Mouse (Mus musculus): ENCODE results near the gene Fkbp9. TPM values are rescaled to one million over a fixed set of nuclear protein-coding genes. Genes with fewer than 3 reads are reported as not detected.
"Not testable (repeated sequence)": the region's sequence is repeated elsewhere in the genome, so short reads cannot be mapped to it uniquely, and the experiment has no call there.

The Fkbp9 gene
- polyA plus RNA-seq, 1 experiment from 2014 or later: 29.0 TPM

DNA sequence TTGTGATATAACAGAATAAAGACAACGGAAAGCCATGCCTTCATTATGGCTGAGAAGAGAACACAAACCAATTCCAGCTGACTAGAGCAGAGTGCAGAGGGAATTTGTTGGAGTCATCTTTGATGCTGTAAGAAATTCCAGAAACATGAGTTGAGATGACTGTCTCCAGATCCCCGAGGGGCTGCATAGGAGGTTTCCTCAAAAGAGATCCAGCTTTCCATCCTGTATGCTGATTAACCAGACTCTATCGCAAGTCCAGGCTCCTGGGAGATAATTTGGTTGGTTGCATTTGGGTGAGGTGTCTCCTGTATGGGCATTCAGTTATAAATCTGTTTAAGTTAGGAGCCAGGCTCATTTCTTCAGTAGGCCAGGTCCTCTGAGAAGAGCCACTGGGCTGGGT, 5.8 kb downstream of the Fkbp9 start:
- no peak for DNase-seq (ENCODE audit: low spot score)

DNA sequence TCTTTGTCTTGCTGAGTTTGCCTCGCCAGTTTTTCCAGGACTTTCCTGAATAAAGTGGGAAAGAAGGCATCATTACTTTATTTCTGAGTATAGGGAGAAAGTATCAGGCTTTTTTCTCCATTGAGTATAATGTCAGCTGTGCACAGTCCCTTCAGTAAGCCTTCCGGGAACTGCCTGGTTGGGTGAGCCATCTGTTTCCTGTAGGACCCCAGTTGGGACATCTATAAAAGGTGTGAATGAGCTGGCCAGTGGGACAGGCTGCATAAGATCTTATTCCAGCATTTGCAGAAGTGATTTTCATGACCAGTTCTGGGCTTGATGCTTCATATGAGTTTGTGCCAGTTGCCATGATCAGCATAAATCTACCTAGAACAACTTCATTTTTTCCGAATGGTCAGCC, 11.4 kb downstream of the Fkbp9 start:
- DNase-seq (ENCODE audit: low spot score): no peak

DNA sequence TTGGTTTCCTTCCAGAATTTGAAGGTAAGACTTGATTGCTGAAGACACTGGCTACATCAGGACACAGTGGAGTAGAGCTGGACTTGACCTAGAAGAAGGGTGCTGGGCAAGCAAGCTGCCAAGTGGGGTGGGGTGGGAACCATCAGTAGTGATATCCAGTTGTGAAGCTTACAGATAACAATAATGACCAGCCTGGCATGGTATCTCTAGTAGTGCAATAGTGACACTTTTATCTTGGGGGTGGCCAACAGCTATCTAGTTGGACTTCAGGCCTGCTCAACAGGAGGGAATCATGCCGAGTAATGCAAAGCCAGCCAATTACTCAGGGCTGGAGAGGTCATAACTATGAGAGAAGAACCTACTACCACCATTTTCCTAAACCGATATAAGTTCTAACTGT, 12.5 kb downstream of the Fkbp9 start:
- no peak for DNase-seq (ENCODE audit: low spot score)

DNA sequence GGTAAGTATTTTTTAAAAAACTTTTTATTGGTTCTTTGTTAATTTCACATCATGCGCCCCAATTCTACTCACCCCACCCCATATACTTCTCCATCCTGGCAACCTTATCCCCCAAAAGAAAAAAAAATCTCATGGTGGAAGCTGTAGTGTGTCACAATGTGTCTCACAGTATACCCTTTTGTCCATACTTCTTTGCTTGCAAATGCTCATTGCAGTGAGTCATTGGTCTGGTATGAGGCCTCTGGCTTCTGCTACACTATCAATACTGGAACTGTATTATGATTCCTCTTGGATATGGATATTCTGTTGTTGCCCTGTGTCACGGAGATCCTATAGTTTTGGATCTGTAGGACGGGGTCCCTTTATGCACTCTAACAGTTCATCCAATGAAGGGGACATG, 17.1 kb downstream of the Fkbp9 start:
- no peak for DNase-seq (ENCODE audit: low spot score)

DNA sequence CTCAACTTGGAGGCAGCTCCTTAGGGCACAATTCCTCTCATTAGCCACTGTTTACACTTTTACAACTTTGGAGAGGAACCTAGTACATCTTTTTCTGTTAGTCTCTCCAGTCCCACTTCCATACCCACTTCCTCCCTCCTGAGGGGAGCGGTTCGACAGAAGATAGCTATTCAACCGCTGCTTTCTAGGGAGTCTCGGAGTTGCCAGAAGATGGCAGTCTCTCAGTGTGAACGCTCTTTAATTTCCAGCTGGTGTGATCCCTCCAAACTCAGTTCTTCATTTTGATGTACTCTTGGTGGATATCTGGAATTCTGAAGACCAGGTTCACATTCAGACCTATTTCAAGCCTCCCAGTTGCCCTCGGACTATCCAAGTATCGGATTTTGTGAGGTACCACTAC, 18.5 kb downstream of the Fkbp9 start:
- DNase-seq (ENCODE audit: low spot score): no peak

DNA sequence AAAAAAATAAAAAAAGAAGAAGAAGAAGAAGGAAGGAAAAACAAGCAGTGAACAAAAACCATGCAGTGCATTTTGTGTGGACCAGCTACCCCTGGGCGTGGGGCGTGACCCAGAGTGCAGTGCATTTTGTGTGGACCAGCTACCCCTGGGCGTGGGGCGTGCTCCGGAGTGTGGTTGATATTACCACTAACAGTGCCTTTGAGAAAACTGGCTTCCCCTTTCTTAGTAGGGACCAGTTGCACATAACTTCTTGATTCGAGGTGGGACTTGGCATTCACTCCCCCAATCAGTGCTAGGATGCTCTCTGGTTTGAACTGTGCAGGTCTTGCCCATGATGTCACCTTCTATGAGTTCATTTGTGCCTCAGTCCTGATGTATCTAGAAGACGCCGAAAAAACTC, 22.9 kb downstream of the Fkbp9 start:
- DNase-seq (ENCODE audit: low spot score): no peak

DNA sequence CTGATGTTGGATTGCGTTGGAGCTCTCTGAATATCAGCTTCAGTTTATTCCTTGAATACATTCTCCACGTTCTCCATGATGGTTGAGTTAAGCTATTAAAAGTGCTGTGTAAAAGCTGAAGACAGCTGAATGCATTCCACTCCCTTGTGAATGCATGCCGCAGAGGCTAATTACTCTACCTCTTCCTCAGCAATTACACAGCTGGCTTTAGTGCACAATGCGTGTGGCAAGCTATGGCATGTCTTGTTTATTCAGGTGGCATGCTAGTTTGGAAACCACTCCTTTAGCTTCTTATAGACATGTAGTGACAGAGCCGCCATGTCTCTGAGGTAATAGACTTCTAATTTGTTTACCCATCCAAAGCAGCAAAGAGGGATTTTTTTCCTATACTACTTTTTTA, 24.9 kb downstream of the Fkbp9 start:
- no peak for DNase-seq (ENCODE audit: low spot score)

DNA sequence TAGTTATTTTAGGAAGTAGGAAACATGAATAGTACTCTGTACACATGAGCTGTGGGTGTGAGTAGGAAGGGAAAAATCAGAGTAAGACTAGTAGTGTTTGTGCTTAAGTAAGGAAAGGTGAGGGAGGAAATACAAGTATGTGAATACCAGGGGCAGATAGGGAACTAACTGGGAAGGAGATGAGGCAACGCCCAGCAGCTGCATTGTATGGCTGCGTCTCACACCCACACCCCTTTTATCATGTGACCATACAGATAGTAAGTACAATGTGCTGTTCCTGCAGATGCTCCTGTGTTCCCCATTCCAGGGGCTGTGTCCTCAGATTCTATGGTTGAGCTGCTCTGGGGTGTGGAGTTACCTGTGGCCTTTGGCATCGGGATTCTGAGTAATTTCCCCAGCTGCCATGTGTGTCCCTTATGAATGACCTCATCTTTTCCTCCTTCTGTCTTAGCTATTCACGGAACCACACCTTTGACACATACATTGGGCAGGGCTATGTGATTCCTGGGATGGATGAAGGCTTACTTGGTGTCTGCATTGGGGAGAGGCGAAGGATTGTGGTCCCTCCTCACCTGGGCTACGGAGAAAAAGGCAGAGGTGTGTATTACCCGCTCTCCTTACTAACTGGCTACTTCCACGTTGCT, 28.5 kb downstream of the Fkbp9 start:
- DNase-seq (ENCODE audit: low spot score): no peak

DNA sequence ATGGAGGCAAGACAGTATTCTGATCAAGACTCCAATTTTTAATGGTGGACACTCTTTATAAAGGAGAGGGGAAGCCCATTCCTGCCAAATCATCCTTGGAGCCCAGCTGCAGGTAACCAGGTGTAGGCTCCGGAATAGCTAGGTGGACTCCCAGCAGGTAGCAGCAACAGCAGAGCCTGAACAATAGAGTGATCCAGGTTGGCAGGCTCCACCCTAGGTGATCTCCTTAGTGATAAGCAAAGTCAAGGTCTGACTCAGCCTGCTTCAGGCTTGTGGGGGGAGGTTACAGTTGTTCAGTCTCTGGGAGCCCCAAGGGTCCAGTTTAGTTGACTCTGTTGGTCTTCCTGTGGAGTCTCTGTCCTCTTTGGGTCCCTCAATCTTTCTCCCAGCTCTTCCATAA, 35.0 kb downstream of the Fkbp9 start:
- DNase-seq (ENCODE audit: low spot score): not testable (repeated sequence)

DNA sequence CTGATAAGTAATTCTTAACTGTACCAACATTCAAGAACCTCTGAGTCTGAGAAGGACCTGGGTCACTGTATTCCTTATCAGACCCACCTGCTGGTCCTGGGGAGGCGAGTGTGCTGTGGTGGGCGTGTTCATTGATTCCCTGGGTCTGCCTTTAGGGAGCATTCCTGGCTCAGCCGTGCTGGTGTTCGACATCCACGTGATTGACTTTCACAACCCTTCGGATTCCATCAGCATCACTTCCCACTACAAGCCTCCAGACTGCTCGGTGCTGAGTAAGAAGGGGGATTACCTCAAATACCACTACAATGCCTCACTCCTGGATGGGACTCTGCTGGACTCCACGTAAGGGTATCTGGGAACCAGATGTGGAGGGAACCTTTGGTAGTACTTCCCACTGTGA, 36.7 kb downstream of the Fkbp9 start:
- DNase-seq (ENCODE audit: low spot score): no peak

DNA sequence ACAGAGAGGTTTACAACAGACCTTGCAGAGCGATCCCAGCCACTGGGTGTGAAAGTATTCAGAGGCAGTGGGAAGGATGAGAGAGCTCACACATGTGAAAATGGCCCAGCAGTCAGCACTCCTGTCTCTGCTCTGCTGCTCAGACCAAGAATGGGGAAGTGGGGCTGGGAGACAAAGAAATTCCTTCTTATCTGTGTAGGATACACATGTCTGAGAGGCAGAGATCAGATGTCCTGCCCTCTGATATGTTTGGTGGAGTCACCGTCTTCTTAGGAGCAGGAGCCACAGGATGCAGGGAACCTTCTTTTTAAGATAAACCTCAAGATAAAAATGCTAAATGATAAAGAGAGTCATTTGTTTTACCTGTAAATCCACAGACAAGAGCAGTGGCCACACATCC, 38.2 kb downstream of the Fkbp9 start:
- DNase-seq (ENCODE audit: low spot score): no peak

DNA sequence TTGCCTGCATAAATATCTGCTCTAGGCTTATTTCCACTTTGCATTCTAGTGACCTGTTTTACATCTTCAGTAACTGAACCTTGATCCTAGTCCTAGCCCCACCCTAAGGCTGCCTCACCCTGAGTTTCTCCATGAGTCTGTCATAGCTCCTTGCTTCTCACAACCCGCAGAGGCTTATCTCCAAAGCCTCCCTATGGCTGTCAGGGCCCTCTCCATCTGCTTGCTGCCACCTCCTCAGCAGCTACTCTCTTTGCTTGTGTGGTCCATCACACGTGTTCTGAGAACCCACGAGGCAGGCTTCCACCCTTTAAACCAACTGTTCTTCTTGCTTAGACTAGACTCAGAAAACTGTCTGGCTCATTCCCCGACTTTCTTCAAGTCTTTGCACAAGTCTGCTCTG, 45.0 kb downstream of the Fkbp9 start:
- no peak for DNase-seq (ENCODE audit: low spot score)

DNA sequence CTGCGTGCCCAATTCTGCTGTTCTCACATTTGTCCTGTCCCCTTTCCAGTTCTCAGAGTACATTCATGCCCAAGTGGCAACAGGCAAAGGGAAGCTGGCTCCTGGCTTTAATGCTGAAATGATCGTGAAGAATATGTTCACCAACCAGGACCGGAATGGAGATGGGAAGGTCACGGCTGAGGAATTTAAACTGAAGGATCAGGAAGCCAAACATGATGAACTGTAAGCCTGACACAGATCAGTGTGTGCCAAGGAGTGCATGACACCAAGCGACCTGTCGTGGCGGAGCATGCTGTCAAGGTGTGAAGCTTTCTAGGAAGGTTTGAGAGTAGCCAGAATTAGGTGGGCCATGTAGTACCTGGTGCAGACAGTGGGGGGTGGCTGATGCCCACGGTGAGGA, 46.1 kb downstream of the Fkbp9 start:
- no peak for DNase-seq (ENCODE audit: low spot score)

DNA sequence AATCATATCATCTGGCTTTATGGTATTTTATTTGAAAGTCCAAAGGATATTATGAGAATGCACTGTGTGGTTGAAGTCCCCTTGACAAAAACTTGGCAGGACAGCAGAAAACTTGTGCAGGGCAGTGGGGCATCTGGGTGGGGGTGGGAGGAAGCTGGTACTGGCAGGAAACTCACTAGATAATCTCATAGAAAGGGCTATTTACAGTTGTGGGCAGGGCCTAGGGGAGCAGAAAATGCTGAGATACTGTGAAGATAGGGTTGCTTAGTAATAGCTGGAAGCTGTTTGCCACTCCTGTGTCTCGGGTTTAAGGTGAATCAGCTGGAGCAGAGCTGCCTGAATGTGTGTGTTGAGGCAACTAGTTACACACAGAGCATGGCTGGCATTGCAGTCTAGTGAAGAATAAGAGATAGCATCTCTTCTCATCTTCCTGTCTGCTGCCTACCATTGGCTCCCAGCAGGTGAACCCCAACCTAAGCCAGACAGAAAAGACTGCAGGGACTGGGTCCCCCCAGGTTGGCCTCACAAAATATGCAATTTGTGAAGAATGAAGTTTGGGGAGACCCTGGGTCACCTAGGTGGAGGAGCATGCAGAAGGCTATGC, 47.6 kb downstream of the Fkbp9 start:
- DNase-seq (ENCODE audit: low spot score): no peak

DNA sequence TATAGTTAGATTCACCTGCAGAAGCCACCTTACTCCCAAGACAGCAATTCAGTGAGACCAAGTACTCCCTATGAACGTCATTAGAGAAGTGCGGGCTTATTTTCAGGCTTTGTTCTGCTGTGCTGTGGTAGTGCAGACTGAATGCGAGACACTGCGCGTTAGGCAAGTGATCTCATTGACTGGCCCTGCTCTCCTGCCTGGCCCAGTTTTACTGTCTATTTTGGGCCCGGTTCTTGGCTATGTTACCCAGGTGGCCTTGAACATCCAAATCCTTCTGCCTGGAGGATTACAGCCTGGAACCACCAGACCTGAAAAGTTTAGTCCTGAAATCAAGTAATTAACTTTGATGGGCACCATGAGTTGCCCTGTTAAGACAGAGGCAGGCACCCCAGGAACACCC, 56.7 kb downstream of the Fkbp9 start:
- DNase-seq (ENCODE audit: low spot score): no peak

DNA sequence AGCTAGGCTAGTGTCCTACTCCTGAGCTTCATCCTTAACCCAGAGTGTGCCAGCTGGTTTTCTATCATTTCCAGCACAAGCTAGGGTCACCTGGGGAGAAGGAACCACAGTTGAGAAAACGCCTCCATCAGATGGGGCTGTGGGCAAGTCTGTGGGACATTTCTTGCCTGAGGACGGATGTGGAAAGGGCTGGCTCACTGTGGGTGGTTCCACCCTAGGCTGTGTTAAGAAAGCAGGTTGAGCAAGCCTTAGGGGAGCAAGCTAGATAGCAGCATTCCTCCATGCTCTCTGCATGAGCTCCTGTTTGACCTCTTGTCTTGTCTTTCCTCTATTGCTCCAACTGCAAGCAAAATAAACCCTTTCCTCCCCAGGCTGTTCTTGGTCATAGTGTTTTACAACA, 58.9 kb downstream of the Fkbp9 start:
- DNase-seq (ENCODE audit: low spot score): no peak

DNA sequence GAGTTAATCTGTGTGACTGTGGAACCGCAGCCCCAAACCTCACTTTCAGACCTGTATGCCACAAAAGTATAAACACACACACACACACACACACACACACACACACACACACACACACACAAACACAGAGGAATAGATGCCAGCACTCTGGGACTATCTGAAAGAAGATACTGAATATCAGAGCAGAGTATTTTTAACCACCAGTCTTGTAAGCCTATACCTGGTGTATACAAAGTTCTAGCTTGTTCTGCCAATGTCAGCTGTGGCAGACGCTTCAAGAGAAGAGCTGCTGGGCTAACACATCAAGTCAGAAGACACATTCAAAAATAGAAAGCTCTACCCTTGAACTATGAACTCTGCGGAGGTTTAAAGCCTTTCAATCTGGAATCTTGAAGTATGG, 67.7 kb downstream of the Fkbp9 start:
- no peak for DNase-seq (ENCODE audit: low spot score)

DNA sequence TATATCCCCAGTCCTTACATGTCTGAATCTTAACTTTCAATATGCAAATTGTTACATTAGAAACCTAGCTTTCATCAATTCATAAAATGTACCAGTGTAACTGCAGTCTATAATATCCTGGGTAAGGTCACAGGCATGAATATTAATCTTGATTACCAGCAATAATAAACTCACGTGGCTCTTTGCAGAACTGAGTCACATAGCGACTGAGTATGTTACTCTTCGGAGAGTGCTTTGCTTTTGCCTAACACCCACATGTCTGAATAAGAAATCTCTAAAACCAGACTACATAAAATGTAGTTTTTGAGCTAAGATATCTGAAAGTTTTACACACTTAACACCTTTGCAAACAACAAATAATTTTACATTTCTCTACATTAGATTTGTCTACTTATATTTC, 69.5 kb downstream of the Fkbp9 start:
- DNase-seq (ENCODE audit: low spot score): no peak

DNA sequence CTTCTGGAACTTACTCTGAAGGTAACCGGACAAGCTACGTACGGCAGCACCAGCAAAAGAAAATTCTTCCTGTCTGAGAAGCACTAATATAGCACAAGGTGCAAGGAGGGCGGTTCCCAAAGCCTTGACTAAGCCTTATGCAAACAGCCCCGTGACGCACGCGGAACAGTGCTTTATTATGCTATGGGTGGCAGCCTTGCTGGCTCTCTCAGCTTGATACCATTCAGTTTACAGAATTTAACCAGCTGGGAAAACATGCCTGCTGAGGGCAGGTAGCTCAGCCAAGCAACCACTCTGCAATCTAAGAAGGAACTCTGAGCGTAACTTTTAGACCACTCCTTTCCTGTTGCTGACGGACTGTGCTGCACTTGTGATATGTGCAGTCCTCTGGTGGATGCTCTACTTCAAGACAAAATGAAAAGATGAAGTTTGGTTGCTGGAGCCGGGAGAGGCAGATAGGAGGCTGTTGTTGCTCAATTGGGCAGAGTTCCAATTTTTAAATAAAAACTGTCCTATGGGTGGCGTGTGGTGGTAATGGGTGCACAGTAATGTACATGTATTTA, 70.0 kb downstream of the Fkbp9 start:
- peak; percentile 46 for DNase-seq (ENCODE audit: low spot score)

DNA sequence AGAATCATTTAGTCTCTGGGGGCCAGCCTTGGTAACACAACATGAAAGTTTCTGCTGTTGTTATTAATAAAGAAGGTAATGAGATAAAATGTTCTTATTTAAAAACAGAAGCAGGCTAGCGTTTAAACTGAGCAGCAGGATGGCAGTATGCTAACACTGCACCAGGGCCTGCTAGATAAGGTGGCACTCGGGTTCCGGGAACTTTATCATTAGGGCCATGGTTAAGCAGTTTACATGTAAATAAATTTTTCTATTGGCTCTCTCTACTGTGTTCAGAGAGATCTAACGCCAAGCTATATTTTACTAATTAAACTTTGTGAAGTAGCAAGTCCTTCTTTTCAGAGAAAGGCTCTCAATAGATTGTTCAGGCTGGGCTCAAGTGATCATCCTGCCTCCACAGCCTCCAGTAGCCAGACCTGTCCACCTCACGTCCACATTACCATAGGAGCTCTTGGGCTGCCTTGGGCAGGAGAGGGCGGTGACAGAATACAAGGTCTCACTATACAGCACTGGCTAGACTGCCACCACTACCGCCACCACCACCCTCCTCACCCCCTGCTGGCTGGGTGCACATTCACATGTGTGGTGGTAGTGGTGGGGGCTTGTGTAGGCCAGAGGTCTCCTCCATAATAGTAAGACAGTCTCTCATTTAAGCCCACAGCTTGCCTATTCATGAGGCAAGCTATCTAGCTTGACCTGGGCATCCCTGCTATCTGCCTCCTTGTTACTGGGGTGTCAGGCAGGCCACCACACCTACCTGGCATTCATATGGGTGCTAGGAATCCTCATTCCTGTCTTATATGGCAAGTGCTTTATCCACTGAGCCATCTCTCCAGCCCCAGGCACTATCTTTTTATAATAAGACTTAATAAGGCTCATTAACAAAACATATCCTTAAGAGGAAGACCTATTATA, 71.0 kb downstream of the Fkbp9 start:
- no peak for DNase-seq (ENCODE audit: low spot score)

DNA sequence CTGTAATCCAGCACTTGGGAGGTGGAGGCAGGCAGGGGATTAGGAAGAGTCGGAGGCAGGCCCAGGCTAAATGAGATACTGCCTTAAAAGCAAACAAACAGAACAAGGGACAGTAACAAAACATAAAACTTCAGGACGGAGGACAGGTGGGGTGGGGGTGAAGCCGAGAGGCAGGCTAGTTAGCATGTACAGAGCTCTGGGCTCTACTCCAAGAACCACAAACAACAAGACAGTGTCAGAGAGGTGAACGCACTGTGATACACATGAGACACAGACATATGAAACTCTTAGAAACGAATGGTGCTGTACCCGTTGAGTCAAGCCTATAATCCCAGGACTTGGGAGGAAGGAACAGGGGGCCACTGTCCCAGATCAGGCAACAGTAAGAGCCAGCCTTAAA, 72.0 kb downstream of the Fkbp9 start:
- no peak for DNase-seq (ENCODE audit: low spot score)

DNA sequence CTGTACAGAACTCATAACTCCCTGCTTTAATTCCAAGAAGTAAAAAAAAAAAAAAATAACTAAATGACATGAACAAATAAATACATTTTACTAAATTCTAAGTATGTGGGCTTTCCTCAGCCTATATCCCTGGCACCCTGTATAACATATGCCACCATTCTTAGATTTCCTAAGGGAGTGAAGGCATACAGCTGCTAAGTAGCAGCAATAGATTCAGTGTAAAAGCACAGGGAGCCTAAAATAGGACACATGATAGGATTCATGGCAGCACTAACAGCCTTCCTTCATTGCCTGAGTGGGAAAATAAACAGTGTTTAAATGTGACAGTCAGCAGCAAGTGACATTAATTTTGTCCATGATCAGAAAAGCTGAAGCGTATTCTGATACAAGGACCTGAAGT, 72.5 kb downstream of the Fkbp9 start:
- DNase-seq (ENCODE audit: low spot score): no peak

All from thymus, postnatal 0 days (tissue).